ENCODE assay signal across 20 mouse cellular contexts in the genomic region with DNA sequence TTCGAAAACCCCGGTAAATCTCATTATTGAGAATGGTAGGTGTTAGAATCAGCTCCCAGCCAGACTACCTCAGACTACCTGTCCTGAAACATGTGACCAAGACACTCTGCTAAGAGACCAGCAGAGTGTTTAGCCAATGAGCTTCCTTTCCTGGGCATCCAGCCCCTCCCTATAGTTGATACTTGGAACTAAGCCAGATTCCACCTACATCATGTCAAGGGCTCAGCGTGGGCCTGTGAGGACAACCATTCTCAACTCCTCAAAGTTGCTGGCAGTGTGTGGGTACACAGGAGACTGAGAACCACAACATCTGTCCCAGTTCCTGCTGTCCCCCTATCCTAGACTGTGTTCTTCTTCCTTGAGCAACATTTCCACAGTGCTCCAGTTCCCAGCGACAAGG. TPM values are rescaled to one million over a fixed set of nuclear protein-coding genes. Genes with fewer than 3 reads are reported as not detected.
DNase-seq lines count a peak whose midpoint lies in the region; ATAC-seq and TF ChIP-seq lines count a peak whose summit lies in the region.
"Had no signal": no experiment of that assay in that cellular context is flagged by ENCODE, and none has a peak within 500 bp of the region (broad histone marks: within the 10 kb centered on the region; RNA-seq: fewer than 3 reads in every experiment).

No protein-coding gene starts in this region.

- no peak for TF ChIP-seq CTCF in kidney, postnatal 0 days (IDR thresholded peaks at IDR 0.05; ENCODE audit: low read depth)
- no peak for TF ChIP-seq CTCF in brain, embryonic 14.5 days (IDR thresholded peaks at IDR 0.05; ENCODE audit: borderline replicate concordance, extremely low read depth, insufficient read depth, insufficient read length)

- H3K4me2 ChIP-seq in kidney, postnatal 0 days (ENCODE audit: low read length): no peak overlapping the region
- no peak overlapping the region for H3K4me2 ChIP-seq in stomach, embryonic 16.5 days (ENCODE audit: low read depth, low read length)
- H3K4me2 ChIP-seq: embryonic facial prominence, embryonic 15.5 days; heart, embryonic 15.5 days; hindbrain, embryonic 13.5 days; liver, embryonic 13.5 days had no signal

- no peaks in the 10 kb centered on the region for H3K36me3 ChIP-seq in kidney, postnatal 0 days (ENCODE audit: insufficient read depth, low read length)
- no peaks in the 10 kb centered on the region for H3K36me3 ChIP-seq in stomach, embryonic 16.5 days (ENCODE audit: control insufficient read depth, insufficient read depth, low read length)
- no peaks in the 10 kb centered on the region for H3K36me3 ChIP-seq in limb, embryonic 10.5 days
- H3K36me3 ChIP-seq: embryonic facial prominence, embryonic 15.5 days; heart, embryonic 15.5 days; hindbrain, embryonic 13.5 days; liver, embryonic 13.5 days had no signal

- TF ChIP-seq POLR2A in brain, embryonic 14.5 days (IDR thresholded peaks at IDR 0.05; ENCODE audit: borderline replicate concordance, extremely low read depth, insufficient read depth, insufficient read length, poor library complexity, severe bottlenecking): no peak

- no peaks in the 10 kb centered on the region for H3K9me3 ChIP-seq in kidney, postnatal 0 days (replicated peaks; ENCODE audit: low read length)
- no peaks in the 10 kb centered on the region for H3K9me3 ChIP-seq in stomach, embryonic 16.5 days (replicated peaks; ENCODE audit: control insufficient read depth, low read length)
- no peaks in the 10 kb centered on the region for H3K9me3 ChIP-seq in limb, embryonic 10.5 days (replicated peaks)
- H3K9me3 ChIP-seq: embryonic facial prominence, embryonic 15.5 days; heart, embryonic 15.5 days; hindbrain, embryonic 13.5 days; liver, embryonic 13.5 days had no signal

- H3K4me1 ChIP-seq in kidney, postnatal 0 days (replicated peaks; ENCODE audit: insufficient read depth, low read length): no peaks in the 10 kb centered on the region
- no peaks in the 10 kb centered on the region for H3K4me1 ChIP-seq in stomach, embryonic 16.5 days (ENCODE audit: control insufficient read depth, insufficient read depth, low read length)
- H3K4me1 ChIP-seq in limb, embryonic 10.5 days: peaks cover 4% of the 10 kb centered on the region; the same call in 1 of the 2 replicates
- H3K4me1 ChIP-seq: heart, embryonic 15.5 days; hindbrain, embryonic 13.5 days; liver, embryonic 13.5 days had no signal

- 0 out of 2 replicates have a peak, but pooled peaks have one; percentile 19 for ATAC-seq in kidney, postnatal 0 days (replicated peaks; ENCODE audit: low FRiP score, low read depth)
- ATAC-seq in stomach, embryonic 16.5 days (ENCODE audit: insufficient read depth, low FRiP score): peak; percentile 48; the same call in 1 of the 2 replicates
- ATAC-seq: CD4-positive, CD25-positive, alpha-beta regulatory T cell, adult 4 months; forebrain, embryonic 16.5 days had no signal

- H3K9ac ChIP-seq in kidney, postnatal 0 days (ENCODE audit: low read depth, low read length): no peak overlapping the region
- no peak overlapping the region for H3K9ac ChIP-seq in stomach, embryonic 16.5 days (ENCODE audit: low read length)
- H3K9ac ChIP-seq: embryonic facial prominence, embryonic 15.5 days; heart, embryonic 15.5 days; hindbrain, embryonic 13.5 days; liver, embryonic 13.5 days had no signal

- H3K4me3 ChIP-seq in kidney, postnatal 0 days (replicated peaks; ENCODE audit: low read depth, low read length): no peak overlapping the region
- H3K4me3 ChIP-seq in stomach, embryonic 16.5 days (replicated peaks; ENCODE audit: low read length): no peak overlapping the region
- no peak overlapping the region for H3K4me3 ChIP-seq in limb, embryonic 10.5 days
- H3K4me3 ChIP-seq: embryonic facial prominence, embryonic 15.5 days; heart, embryonic 15.5 days; hindbrain, embryonic 13.5 days; layer of hippocampus, adult 2 months; liver, embryonic 13.5 days had no signal

- no peaks in the 10 kb centered on the region for H3K27me3 ChIP-seq in kidney, postnatal 0 days (ENCODE audit: insufficient read depth, low read length)
- no peaks in the 10 kb centered on the region for H3K27me3 ChIP-seq in stomach, embryonic 16.5 days (ENCODE audit: control insufficient read depth, insufficient read depth, low read length)
- H3K27me3 ChIP-seq in limb, embryonic 10.5 days (ENCODE audit: low read depth, poor library complexity, severe bottlenecking): no peaks in the 10 kb centered on the region
- H3K27me3 ChIP-seq: embryonic facial prominence, embryonic 15.5 days; heart, embryonic 15.5 days; hindbrain, embryonic 13.5 days; liver, embryonic 13.5 days had no signal

- 77% methylated on average over 4 of the region's 4 CpGs for WGBS in kidney, postnatal 0 days
- whole genome bisulfite sequencing in stomach, embryonic 16.5 days: 65% methylated on average over 4 of the region's 4 CpGs
- WGBS in limb, embryonic 10.5 days: 87% methylated on average over 4 of the region's 4 CpGs

- DNase-seq in kidney, postnatal 0 days (ENCODE audit: low spot score): no peak
- no peak for DNase-seq in kidney, postnatal 4 days
- DNase-seq in right cerebral cortex, adult 2 months (ENCODE audit: low spot score in 2 of 2): peak; percentile 14 to 22
- DNase-seq in right cerebral cortex, postnatal 25 days: no peak
- peak; percentile 20 for DNase-seq in brain, embryonic 14.5 days (ENCODE audit: low read depth)
- no peak for DNase-seq in limb, embryonic 10.5 days (ENCODE audit: low spot score)
- DNase-seq in spleen, postnatal 10 days (ENCODE audit: low spot score in 2 of 2): no peak
- DNase-seq: adrenal gland, adult 8-10 months; cerebellum, postnatal 36 days; heart, adult 11 months; liver, embryonic 13.5 days; right cerebral cortex, postnatal 14 days; thymus, postnatal 36 days had no signal

- no peak overlapping the region for H3K27ac ChIP-seq in kidney, postnatal 0 days
- H3K27ac ChIP-seq in stomach, embryonic 16.5 days (ENCODE audit: low read length): no peak overlapping the region
- H3K27ac ChIP-seq in limb, embryonic 10.5 days: no peak overlapping the region
- H3K27ac ChIP-seq: embryonic facial prominence, embryonic 15.5 days; heart, embryonic 15.5 days; hindbrain, embryonic 13.5 days; layer of hippocampus, adult 2 months; liver, embryonic 13.5 days had no signal

RNA-seq across cellular contexts. Expression of a gene that starts 45.3 kb away (rescaled TPM):
- 2.3 TPM in 2 replicates for polyA plus RNA-seq in kidney, postnatal 0 days (2015; fragmentation: Nextera tagmentation; extraction: Ambion mirVana)
- 0.28 and 0.81 TPM in 2 replicates for polyA plus RNA-seq in brain, embryonic 14.5 days (2012; rRNA removed)
- 0.79 and 2.0 TPM in 2 replicates for polyA plus RNA-seq in stomach, embryonic 16.5 days (2015; fragmentation: Nextera tagmentation; extraction: Ambion mirVana)
- 2.5 and 3.2 TPM in 2 replicates for polyA plus RNA-seq in limb, embryonic 10.5 days (2016; fragmentation: Nextera tagmentation; extraction: Ambion mirVana)
- polyA plus RNA-seq: CD4-positive, CD25-positive, alpha-beta regulatory T cell, adult 4 months had no signal

Comparison
In these comparisons a context has a peak if more than half of its experiments do, and no peak if none do; other contexts are left out.
1. DNase-seq: peak in right cerebral cortex, adult 2 months (2 of 2) and brain, embryonic 14.5 days (single experiment); none in kidney, postnatal 0 days (single experiment), kidney, postnatal 4 days (0 of 2), right cerebral cortex, postnatal 25 days (single experiment), limb, embryonic 10.5 days (single experiment) and spleen, postnatal 10 days (0 of 2).